Mouse (Mus musculus): ENCODE measurements around the gene Styk1. TPM values are rescaled to one million over a fixed set of nuclear protein-coding genes. Genes with fewer than 3 reads are reported as not detected.
A peak's percentile ranks its signal among the peaks of the same experiment; 100 is the strongest.

The Styk1 gene
- polyA plus RNA-seq, 1 experiment from 2014 or later, result 3.6 TPM

- H3K9me3 ChIP-seq (replicated peaks; ENCODE audit: low read length), result no peaks in the 10 kb centered on the region
- 0 out of 2 replicates have a peak, but pooled peaks cover 4% of the 10 kb centered on the region for H3K4me1 ChIP-seq (replicated peaks; ENCODE audit: insufficient read depth, low read length)
- DNase-seq (ENCODE audit: low spot score), result no peak
- TF ChIP-seq CTCF (IDR thresholded peaks at IDR 0.05; ENCODE audit: low read depth), result no peak
- no peak overlapping the region for H3K27ac ChIP-seq
- no peak overlapping the region for H3K4me2 ChIP-seq (ENCODE audit: low read length)
- H3K4me3 ChIP-seq (replicated peaks; ENCODE audit: low read depth, low read length), result no peak overlapping the region
- no peaks in the 10 kb centered on the region for H3K27me3 ChIP-seq (ENCODE audit: insufficient read depth, low read length)
- H3K36me3 ChIP-seq (ENCODE audit: insufficient read depth, low read length), result peaks cover 7% of the 10 kb centered on the region
- WGBS, result 96% methylated on average over 5 of the region's 5 CpGs
- no peak for ATAC-seq (replicated peaks; ENCODE audit: low FRiP score, low read depth)
- H3K9ac ChIP-seq (ENCODE audit: low read depth, low read length), result no peak overlapping the region
Measured at GRCm38 (mm10) chr6:131370767-131371166, 17.4 kb upstream of the Styk1 start.

- TF ChIP-seq CTCF (IDR thresholded peaks at IDR 0.05; ENCODE audit: low read depth), result no peak
- H3K9ac ChIP-seq (ENCODE audit: low read depth, low read length), result no peak overlapping the region
- DNase-seq (ENCODE audit: low spot score) (peak; percentile 79), ATAC-seq (replicated peaks; ENCODE audit: low FRiP score, low read depth) (no peak)
- no peaks in the 10 kb centered on the region for H3K9me3 ChIP-seq (replicated peaks; ENCODE audit: low read length)
- H3K27me3 ChIP-seq (ENCODE audit: insufficient read depth, low read length), result no peaks in the 10 kb centered on the region
- no peak overlapping the region for H3K27ac ChIP-seq
- H3K4me1 ChIP-seq (replicated peaks; ENCODE audit: insufficient read depth, low read length), result 0 out of 2 replicates have a peak, but pooled peaks cover 4% of the 10 kb centered on the region
- peaks cover 8% of the 10 kb centered on the region; the same call in 1 of the 2 replicates for H3K36me3 ChIP-seq (ENCODE audit: insufficient read depth, low read length)
- WGBS, result 26% methylated on average over 8 of the region's 8 CpGs
- H3K4me2 ChIP-seq (ENCODE audit: low read length), result no peak overlapping the region
- no peak overlapping the region for H3K4me3 ChIP-seq (replicated peaks; ENCODE audit: low read depth, low read length)
Measured at GRCm38 (mm10) chr6:131369866-131370616, 16.6 kb upstream of the Styk1 start.

- peak; percentile 77 for DNase-seq (ENCODE audit: low spot score)
- no peak overlapping the region for H3K27ac ChIP-seq
- H3K36me3 ChIP-seq (ENCODE audit: insufficient read depth, low read length), result peaks cover 21% of the 10 kb centered on the region
- H3K9ac ChIP-seq (ENCODE audit: low read depth, low read length), result no peak overlapping the region
- no peak overlapping the region for H3K4me3 ChIP-seq (replicated peaks; ENCODE audit: low read depth, low read length)
- ATAC-seq (replicated peaks; ENCODE audit: low FRiP score, low read depth), result 0 out of 2 replicates have a peak, but pooled peaks have one; percentile 34
- H3K4me2 ChIP-seq (ENCODE audit: low read length), result no peak overlapping the region
- WGBS, result 36% methylated on average over 4 of the region's 4 CpGs
- no peaks in the 10 kb centered on the region for H3K9me3 ChIP-seq (replicated peaks; ENCODE audit: low read length)
- 0 out of 2 replicates have a peak, but pooled peaks cover 4% of the 10 kb centered on the region for H3K4me1 ChIP-seq (replicated peaks; ENCODE audit: insufficient read depth, low read length)
- peak; percentile 73 for TF ChIP-seq CTCF (IDR thresholded peaks at IDR 0.05; ENCODE audit: low read depth)
- no peaks in the 10 kb centered on the region for H3K27me3 ChIP-seq (ENCODE audit: insufficient read depth, low read length)
Measured at GRCm38 (mm10) chr6:131367101-131367500, 13.7 kb upstream of the Styk1 start.

GRCm38 (mm10) chr6:131364353-131364752 is 11.0 kb upstream of the Styk1 start:
- Histone ChIP-seq H3K27ac (no peak overlapping the region), H3K4me1 (replicated peaks; ENCODE audit: insufficient read depth, low read length) (no peaks in the 10 kb centered on the region), H3K4me2 (ENCODE audit: low read length) (no peak overlapping the region), H3K27me3 (ENCODE audit: insufficient read depth, low read length) (no peaks in the 10 kb centered on the region), H3K9me3 (replicated peaks; ENCODE audit: low read length) (no peaks in the 10 kb centered on the region), H3K36me3 (ENCODE audit: insufficient read depth, low read length) (peaks cover 21% of the 10 kb centered on the region), H3K4me3 (replicated peaks; ENCODE audit: low read depth, low read length) (no peak overlapping the region), H3K9ac (ENCODE audit: low read depth, low read length) (no peak overlapping the region)
- ATAC-seq (replicated peaks; ENCODE audit: low FRiP score, low read depth) (no peak), DNase-seq (ENCODE audit: low spot score) (no peak)
- WGBS, result 95% methylated on average over 2 of the region's 2 CpGs
- no peak for TF ChIP-seq CTCF (IDR thresholded peaks at IDR 0.05; ENCODE audit: low read depth)

DNA sequence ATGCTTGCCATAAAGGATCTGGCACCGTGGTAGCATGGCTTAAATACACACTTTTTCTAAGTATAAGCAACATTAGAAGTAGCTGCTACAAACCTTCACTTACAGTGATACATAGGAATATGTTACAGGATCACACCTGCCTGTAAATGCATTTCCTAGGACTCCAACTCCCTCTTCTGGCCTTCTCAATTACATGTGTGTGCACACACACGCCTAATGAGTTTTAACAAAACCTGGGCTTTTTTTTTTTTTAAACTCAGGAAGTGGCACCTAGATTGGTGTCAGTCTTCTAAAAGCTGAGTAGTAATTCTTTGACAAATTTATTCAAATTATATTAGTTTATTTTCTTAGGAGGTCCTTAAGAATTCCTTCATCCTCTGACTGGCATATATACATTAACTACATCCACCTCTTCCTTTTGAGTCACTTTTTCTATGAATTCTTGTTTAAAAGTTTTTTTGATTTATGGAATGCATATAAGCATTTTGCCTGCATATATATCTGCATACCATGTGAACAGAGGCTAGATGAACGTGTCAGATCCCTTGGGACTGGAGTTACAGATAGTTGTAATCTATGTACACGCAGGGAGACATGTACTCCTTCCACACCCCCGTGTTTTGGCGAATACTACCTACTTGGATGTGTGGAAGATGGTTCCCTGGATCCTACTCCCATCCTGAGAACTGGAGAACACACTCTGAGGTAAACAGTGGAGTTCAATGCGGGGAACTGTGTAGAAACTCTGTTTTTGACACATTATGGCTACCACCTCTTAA is 9.8 kb upstream of the Styk1 start:
- TF ChIP-seq CTCF (IDR thresholded peaks at IDR 0.05; ENCODE audit: low read depth), result no peak
- H3K27ac ChIP-seq, result no peak overlapping the region
- H3K9ac ChIP-seq (ENCODE audit: low read depth, low read length), result no peak overlapping the region
- H3K4me3 ChIP-seq (replicated peaks; ENCODE audit: low read depth, low read length), result no peak overlapping the region
- WGBS, result 76% methylated on average over 7 of the region's 7 CpGs
- ATAC-seq (replicated peaks; ENCODE audit: low FRiP score, low read depth), result no peak
- H3K36me3 ChIP-seq (ENCODE audit: insufficient read depth, low read length), result peaks cover 21% of the 10 kb centered on the region
- no peak overlapping the region for H3K4me2 ChIP-seq (ENCODE audit: low read length)
- H3K4me1 ChIP-seq (replicated peaks; ENCODE audit: insufficient read depth, low read length), result no peaks in the 10 kb centered on the region
- no peak for DNase-seq (ENCODE audit: low spot score)
- no peaks in the 10 kb centered on the region for H3K27me3 ChIP-seq (ENCODE audit: insufficient read depth, low read length)
- H3K9me3 ChIP-seq (replicated peaks; ENCODE audit: low read length), result no peaks in the 10 kb centered on the region

DNA sequence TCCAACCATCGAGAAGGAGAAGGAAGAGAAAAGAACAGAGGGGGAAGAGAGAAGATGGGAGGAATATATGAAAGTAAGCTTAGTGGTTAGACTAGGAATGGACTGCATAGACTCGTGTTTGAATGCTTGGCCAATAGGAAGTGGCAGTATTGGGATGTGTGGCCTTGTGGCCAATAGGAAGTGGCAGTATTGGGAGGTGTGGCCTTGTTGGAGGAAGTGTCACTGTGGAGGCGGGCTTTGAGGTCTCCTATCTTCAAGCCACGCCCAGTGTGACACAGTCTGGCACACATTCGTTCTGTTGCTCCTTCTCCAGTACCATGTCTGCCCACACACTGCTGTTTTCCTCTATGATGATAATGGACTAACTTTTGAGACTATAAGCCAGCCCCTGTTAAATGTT is 7.3 kb upstream of the Styk1 start:
- Histone ChIP-seq H3K27ac (no peak overlapping the region), H3K4me1 (replicated peaks; ENCODE audit: insufficient read depth, low read length) (no peaks in the 10 kb centered on the region), H3K4me3 (replicated peaks; ENCODE audit: low read depth, low read length) (no peak overlapping the region), H3K4me2 (ENCODE audit: low read length) (no peak overlapping the region), H3K36me3 (ENCODE audit: insufficient read depth, low read length) (peaks cover 16% of the 10 kb centered on the region), H3K27me3 (ENCODE audit: insufficient read depth, low read length) (no peaks in the 10 kb centered on the region), H3K9ac (ENCODE audit: low read depth, low read length) (no peak overlapping the region), H3K9me3 (replicated peaks; ENCODE audit: low read length) (no peaks in the 10 kb centered on the region)
- 76% methylated on average over 5 of the region's 5 CpGs for WGBS
- TF ChIP-seq CTCF (IDR thresholded peaks at IDR 0.05; ENCODE audit: low read depth), result no peak
- DNase-seq (ENCODE audit: low spot score) (no peak), ATAC-seq (replicated peaks; ENCODE audit: low FRiP score, low read depth) (peak; percentile 69)
